Mouse (Mus musculus) limb, embryonic 10.5 days (tissue): ENCODE results near the gene Cd9. TPM values are rescaled to one million over a fixed set of nuclear protein-coding genes. Genes with fewer than 3 reads are reported as not detected.
A peak's percentile ranks its signal among the peaks of the same experiment; 100 is the strongest.

ENCODE experiments used
- DNase-seq: peaks from one replicate; pipeline ENCODE4 v3.0.0-alpha.2; 2017; ENCODE audit warnings: low spot score
- H3K27ac ChIP-seq: fragments of 300-500 bp; sonication (generic); 2 replicates; pipeline ENCODE4 v1.5.1; 2016; ENCODE audit warnings: mild to moderate bottlenecking
- H3K27me3 ChIP-seq: fragments of 300-500 bp; sonication (generic); 2 replicates; pipeline ENCODE4 v1.6.1; 2016; ENCODE audit warnings: low read depth, mild to moderate bottlenecking; ENCODE audit not compliant: poor library complexity, severe bottlenecking
- H3K36me3 ChIP-seq: fragments of 300-500 bp; sonication (generic); 2 replicates; pipeline ENCODE4 v1.6.1; 2016; ENCODE audit warnings: mild to moderate bottlenecking, moderate library complexity
- H3K4me1 ChIP-seq: fragments of 300-500 bp; sonication (generic); 2 replicates; pipeline ENCODE4 v1.6.1; 2016
- H3K4me3 ChIP-seq: fragments of 300-500 bp; sonication (generic); 2 replicates; pipeline ENCODE4 v1.5.1; 2016; ENCODE audit warnings: mild to moderate bottlenecking, moderate library complexity
- H3K9me3 ChIP-seq: fragments of 300-500 bp; sonication (generic); replicated peaks from 2 replicates; pipeline ENCODE4 v1.6.1; 2016; ENCODE audit warnings: mild to moderate bottlenecking
- WGBS: fragments of 180-500 bp; shearing (Covaris S2); methylation state at CpG from one replicate; pipeline ENCODE4 v1.1.7; 2016; 5-methylcytosine and 5-hydroxymethylcytosine counted together
- polyA plus RNA-seq: library from polyadenylated mRNA; unstranded; fragments of >200 nt; fragmentation: Nextera tagmentation; extraction: Ambion mirVana; gene quantifications from 2 replicates; pipeline ENCODE4 v1.2.1, GENCODE M21; 2016

Gene Cd9
- 22.5 and 33.2 TPM in 2 replicates for polyA plus RNA-seq

- H3K4me3 ChIP-seq: peak within 1 kb of the TSS; percentile 73
- no peaks in the 10 kb centered on the region for H3K36me3 ChIP-seq
- DNase-seq: peak; percentile 87
- peak within 1 kb of the TSS; percentile 78 for H3K27ac ChIP-seq
- no peaks in the 10 kb centered on the region for H3K9me3 ChIP-seq
- peaks cover 17% of the 10 kb centered on the region for H3K4me1 ChIP-seq
- WGBS: under 1% methylated on average over 61 of the region's 61 CpGs
- peaks cover 69% of the 10 kb centered on the region for H3K27me3 ChIP-seq
Observed at GRCm38 (mm10) chr6:125494092-125494871, at the start of gene Cd9. Gene Cd9, minus strand, starts transcription at chr6:125494791.

DNA sequence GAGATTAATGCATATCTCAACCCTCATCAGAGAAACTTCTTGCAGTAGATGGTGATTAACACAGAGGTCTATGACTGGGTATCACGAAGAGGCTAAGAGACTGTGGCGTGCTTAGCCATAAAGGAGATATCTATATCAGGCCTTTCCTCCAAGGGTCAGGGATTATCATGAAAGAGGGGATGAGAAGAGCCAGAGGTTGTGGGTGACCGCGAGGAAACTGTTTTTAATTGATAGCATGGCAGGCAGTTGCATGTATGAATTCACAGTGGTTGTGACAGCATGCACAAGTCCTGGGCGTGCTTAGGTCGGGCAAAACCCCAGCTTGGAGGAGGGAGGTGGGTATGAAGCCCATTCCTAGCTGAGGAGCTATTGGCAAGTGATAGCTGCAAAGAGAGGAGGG, 46.7 kb upstream of the Cd9 start:
- WGBS: 91% methylated on average over 6 of the region's 6 CpGs
- no peaks in the 10 kb centered on the region for H3K9me3 ChIP-seq

DNA sequence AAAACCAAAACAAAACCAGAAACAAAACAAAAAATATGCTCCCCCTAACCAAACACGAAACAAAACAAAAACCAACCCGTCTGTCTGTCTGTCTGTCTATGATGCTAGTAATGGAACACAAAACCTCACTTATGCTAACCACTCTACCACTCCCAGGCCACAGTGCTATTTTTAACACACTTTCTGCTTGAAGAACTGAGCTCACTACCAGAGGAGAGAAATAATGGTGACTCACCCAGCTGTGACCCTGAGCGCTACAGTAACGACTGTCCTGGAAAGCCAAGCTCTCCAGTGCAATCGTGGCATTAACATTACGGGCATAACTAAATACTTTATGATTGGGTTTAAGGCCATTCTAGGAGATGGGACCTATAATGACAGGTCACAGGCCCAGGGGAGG, 46.2 kb upstream of the Cd9 start:
- Histone ChIP-seq H3K27ac (no peak overlapping the region), H3K4me1 (peaks cover 4% of the 10 kb centered on the region), H3K27me3 (no peaks in the 10 kb centered on the region), H3K4me3 (no peak overlapping the region), H3K36me3 (no peaks in the 10 kb centered on the region), H3K9me3 (no peaks in the 10 kb centered on the region)
- WGBS: 91% methylated on average over 6 of the region's 6 CpGs
- DNase-seq: no peak

More for the DNA sequence above, 46.7 kb upstream of the Cd9 start:
- H3K27ac ChIP-seq: no peak overlapping the region
- no peak overlapping the region for H3K4me3 ChIP-seq
- H3K27me3 ChIP-seq: no peaks in the 10 kb centered on the region
- no peak for DNase-seq
- peaks cover 4% of the 10 kb centered on the region for H3K4me1 ChIP-seq
- H3K36me3 ChIP-seq: no peaks in the 10 kb centered on the region

DNA sequence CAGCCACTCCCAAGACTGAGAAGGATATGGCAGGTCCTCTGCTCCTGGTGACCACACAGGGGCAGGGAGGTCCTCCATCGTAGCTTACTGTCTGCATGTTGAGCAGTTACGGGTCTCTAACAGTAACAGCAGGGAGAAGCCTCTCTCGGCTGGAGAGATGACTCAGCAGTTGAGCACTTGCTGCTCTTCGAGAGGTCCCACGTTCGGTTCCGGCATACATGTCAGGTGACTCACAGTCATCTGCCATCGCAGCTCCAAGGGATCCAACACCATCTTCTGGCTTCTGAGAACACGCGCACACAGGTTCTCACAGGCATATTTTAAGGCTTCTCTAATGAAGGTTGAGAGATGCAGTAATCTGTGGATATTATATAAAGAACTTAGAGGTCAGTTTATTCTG, 45.6 kb upstream of the Cd9 start:
- Histone ChIP-seq H3K27me3 (no peaks in the 10 kb centered on the region), H3K4me1 (peaks cover 4% of the 10 kb centered on the region), H3K36me3 (no peaks in the 10 kb centered on the region), H3K9me3 (no peaks in the 10 kb centered on the region), H3K4me3 (no peak overlapping the region), H3K27ac (no peak overlapping the region)
- WGBS: 85% methylated on average over 10 of the region's 10 CpGs
- DNase-seq: no peak

DNA sequence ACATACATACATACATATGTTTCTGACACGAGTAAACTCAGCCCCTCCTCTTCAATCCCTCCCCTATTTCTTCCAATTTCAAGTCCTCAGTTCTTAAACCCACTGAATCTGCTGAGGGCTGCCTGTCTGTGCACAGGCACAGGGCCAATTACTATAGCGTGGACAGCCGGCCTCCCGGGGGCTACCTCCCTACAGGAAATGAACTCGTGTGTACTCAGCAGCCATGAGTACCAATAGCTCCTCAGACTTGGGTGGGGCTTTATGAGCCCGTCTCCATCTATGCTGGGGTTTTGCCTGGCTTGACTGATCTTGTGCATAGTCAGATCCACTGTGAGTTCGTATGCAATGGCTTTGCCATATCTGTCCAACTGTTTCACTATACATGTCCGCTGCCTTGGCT, 44.8 kb upstream of the Cd9 start:
- WGBS: 83% methylated on average over 8 of the region's 8 CpGs
- no peak for DNase-seq
- no peak overlapping the region for H3K27ac ChIP-seq

GRCm38 (mm10) chr6:125538469-125538868, 43.9 kb upstream of the Cd9 start:
- Histone ChIP-seq H3K4me3 (no peak overlapping the region), H3K27ac (no peak overlapping the region), H3K9me3 (no peaks in the 10 kb centered on the region), H3K27me3 (no peaks in the 10 kb centered on the region), H3K4me1 (peaks cover 4% of the 10 kb centered on the region), H3K36me3 (no peaks in the 10 kb centered on the region)
- no peak for DNase-seq
- WGBS: 90% methylated on average over 5 of the region's 5 CpGs

More for the DNA sequence above, 44.8 kb upstream of the Cd9 start:
- peaks cover 4% of the 10 kb centered on the region for H3K4me1 ChIP-seq
- no peaks in the 10 kb centered on the region for H3K27me3 ChIP-seq
- no peak overlapping the region for H3K4me3 ChIP-seq
- no peaks in the 10 kb centered on the region for H3K36me3 ChIP-seq
- H3K9me3 ChIP-seq: no peaks in the 10 kb centered on the region

DNA sequence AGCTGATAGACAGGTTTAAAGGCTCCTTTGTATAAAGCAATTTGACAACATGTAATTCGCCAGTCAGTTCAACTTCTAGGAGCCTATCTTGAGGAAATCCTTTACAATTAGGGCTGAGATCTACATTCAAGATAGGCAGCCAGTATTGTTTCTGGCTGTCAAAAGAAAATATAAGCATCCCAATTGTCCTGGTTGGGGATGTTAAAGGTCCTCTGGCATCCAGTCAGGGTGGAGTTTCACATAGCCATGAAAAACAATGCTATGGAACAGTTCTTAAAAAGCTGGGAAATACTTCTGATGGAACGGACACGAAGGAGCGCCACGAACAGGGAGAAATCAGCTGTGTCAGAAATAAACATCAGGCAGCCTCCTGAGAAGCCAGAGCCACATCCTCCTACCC, 40.4 kb upstream of the Cd9 start:
- no peak overlapping the region for H3K27ac ChIP-seq
- no peaks in the 10 kb centered on the region for H3K36me3 ChIP-seq
- H3K9me3 ChIP-seq: no peaks in the 10 kb centered on the region
- H3K4me3 ChIP-seq: no peak overlapping the region
- no peaks in the 10 kb centered on the region for H3K27me3 ChIP-seq
- WGBS: 88% methylated on average over 5 of the region's 5 CpGs
- DNase-seq: no peak
- peaks cover 4% of the 10 kb centered on the region for H3K4me1 ChIP-seq

- H3K27me3 ChIP-seq: no peaks in the 10 kb centered on the region
- 87% methylated on average over 11 of the region's 11 CpGs for WGBS
- H3K36me3 ChIP-seq: no peaks in the 10 kb centered on the region
- H3K4me3 ChIP-seq: no peak overlapping the region
- no peak overlapping the region for H3K27ac ChIP-seq
- no peaks in the 10 kb centered on the region for H3K9me3 ChIP-seq
- H3K4me1 ChIP-seq: no peaks in the 10 kb centered on the region
- no peak for DNase-seq
Observed at GRCm38 (mm10) chr6:125533104-125533650, 38.6 kb upstream of the Cd9 start.

- Histone ChIP-seq H3K9me3 (no peaks in the 10 kb centered on the region), H3K4me3 (no peak overlapping the region), H3K36me3 (no peaks in the 10 kb centered on the region), H3K27me3 (no peaks in the 10 kb centered on the region), H3K27ac (no peak overlapping the region), H3K4me1 (no peaks in the 10 kb centered on the region)
- WGBS: 88% methylated on average over 5 of the region's 5 CpGs
- DNase-seq: no peak
Observed at GRCm38 (mm10) chr6:125529479-125529878, 34.9 kb upstream of the Cd9 start.

DNA sequence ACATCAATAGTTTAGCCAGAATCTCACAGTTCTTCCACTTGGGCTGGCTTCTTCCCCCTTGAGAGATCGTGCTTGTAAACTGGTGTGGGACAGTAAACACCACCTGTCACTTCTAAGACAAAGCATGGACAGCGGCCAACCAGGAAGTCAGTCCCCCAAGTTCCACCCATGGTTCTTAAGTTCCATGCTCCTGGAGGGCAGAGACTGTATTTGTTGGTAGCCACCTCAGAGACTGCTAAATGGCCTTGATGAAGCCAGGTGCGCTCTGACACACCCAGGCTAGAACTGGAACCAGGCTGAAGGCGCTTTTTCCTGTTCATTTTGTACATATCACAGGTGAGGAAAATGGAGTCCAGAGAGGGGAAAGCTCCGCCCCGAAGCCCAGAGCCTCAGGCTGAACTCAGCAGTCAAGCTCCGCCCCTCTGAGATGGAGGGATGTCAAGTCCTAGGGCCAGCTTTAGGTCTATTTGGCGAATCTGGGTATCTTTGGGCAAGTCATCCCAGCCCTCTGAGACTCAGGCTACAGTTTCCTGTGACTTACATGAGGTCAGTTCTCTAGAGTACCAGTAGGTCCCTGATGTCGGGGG, 34.1 kb upstream of the Cd9 start:
- Histone ChIP-seq H3K27ac (no peak overlapping the region), H3K27me3 (no peaks in the 10 kb centered on the region), H3K36me3 (no peaks in the 10 kb centered on the region), H3K4me1 (no peaks in the 10 kb centered on the region), H3K9me3 (no peaks in the 10 kb centered on the region), H3K4me3 (no peak overlapping the region)
- WGBS: 89% methylated on average over 9 of the region's 9 CpGs
- no peak for DNase-seq

- no peak overlapping the region for H3K4me3 ChIP-seq
- 75% methylated on average over 3 of the region's 3 CpGs for WGBS
- no peak for DNase-seq
- H3K27ac ChIP-seq: no peak overlapping the region
- no peaks in the 10 kb centered on the region for H3K4me1 ChIP-seq
- H3K36me3 ChIP-seq: no peaks in the 10 kb centered on the region
- H3K27me3 ChIP-seq: no peaks in the 10 kb centered on the region
- H3K9me3 ChIP-seq: no peaks in the 10 kb centered on the region
Observed at GRCm38 (mm10) chr6:125526066-125526465, 31.5 kb upstream of the Cd9 start.

DNA sequence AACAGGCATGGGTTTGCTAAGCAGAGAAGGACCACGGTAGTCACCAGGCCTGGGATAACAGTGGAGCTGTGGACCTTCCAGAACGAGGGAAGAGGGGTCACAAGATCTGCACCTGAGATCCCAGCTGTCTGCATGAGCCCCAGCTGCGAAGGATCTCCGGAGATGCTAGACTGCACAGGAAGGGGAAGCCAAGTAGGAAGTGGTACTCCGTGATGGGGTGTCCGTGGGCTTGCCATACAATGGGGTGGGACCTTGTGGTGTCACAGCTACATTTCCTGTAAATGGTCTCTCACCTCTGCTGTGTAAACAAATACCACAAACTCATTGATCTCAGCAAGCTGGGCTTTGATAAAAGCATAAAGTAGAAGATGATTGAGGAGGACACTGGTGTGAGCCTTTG, 29.4 kb upstream of the Cd9 start:
- H3K9me3 ChIP-seq: no peaks in the 10 kb centered on the region
- no peak overlapping the region for H3K27ac ChIP-seq
- no peak for DNase-seq
- H3K4me1 ChIP-seq: no peaks in the 10 kb centered on the region
- H3K4me3 ChIP-seq: no peak overlapping the region
- no peaks in the 10 kb centered on the region for H3K36me3 ChIP-seq
- 84% methylated on average over 6 of the region's 6 CpGs for WGBS
- H3K27me3 ChIP-seq: no peaks in the 10 kb centered on the region

- Histone ChIP-seq H3K9me3 (no peaks in the 10 kb centered on the region), H3K4me3 (no peak overlapping the region), H3K27ac (no peak overlapping the region), H3K36me3 (no peaks in the 10 kb centered on the region), H3K4me1 (no peaks in the 10 kb centered on the region), H3K27me3 (no peaks in the 10 kb centered on the region)
- DNase-seq: no peak
- 65% methylated on average over 5 of the region's 5 CpGs for WGBS
Observed at GRCm38 (mm10) chr6:125521558-125522193, 27.1 kb upstream of the Cd9 start.
